Mouse (Mus musculus): Measurements from ENCODE around the gene Efna1. TPM values are rescaled to one million over a fixed set of nuclear protein-coding genes. Genes with fewer than 3 reads are reported as not detected.

The Efna1 gene
- 66.0 and 66.6 TPM in 2 replicates for polyA plus RNA-seq (2015; fragmentation: Nextera tagmentation; extraction: Ambion mirVana)

DNA sequence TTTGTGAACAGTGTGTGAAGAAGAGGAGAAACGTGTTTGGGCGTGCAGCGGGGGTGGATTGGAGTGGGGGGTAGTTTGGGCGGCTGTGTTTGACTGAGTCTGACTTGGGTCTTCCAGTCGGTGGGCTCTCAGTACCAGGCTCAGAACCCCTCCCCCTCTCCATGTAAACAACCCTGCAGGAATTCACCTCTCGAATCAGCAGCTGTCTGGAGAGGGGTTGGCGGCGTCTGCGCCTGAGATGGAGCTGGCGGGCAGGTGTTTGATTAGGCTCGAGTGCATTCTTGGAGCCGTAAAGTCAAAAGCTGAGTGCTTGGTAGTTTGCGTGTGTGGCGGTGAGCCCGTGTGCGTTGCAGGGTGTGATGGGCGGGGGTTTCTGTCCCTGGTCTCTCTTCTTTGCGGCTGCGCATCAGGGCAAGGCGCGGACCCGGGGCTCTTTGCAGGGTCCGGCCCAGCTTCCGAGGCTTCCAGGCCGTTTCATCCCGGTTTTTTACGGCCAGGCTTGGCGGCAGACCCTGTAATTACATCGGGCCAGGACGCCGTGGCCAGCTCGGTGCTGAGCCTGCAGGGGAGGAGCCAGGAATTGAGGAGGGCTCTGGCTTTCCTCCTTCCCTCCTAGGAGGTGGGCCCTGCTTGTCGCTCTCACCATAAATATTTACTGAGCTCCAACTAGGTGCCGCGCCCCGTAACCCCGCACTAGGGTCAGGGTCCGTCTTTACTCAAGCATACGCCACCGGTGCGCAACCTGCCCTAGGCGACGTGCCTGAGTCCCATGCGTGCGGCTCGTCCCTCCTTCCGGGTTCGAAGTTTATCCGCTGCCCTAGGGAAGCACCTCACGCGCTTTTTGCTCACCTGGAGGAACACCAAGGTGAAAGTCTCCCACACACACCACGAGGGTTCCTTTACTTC, at the start of gene Efna1:
Gene Efna1, minus strand, starts transcription at position 537 of the 906 bp plus-strand sequence.
- Histone ChIP-seq H3K9ac (peak within 1 kb of the TSS; percentile 77), H3K4me1 (peaks cover 76% of the 10 kb centered on the region), H3K4me3 (replicated peaks) (peak within 1 kb of the TSS; percentile 65), H3K27ac (peak within 1 kb of the TSS; percentile 95), H3K4me2 (peak within 1 kb of the TSS; percentile 96), H3K36me3 (peaks cover 4% of the 10 kb centered on the region; the same call in 1 of the 2 replicates), H3K9me3 (replicated peaks) (no peaks in the 10 kb centered on the region), H3K27me3 (peaks cover 4% of the 10 kb centered on the region; the same call in 1 of the 2 replicates)
- peak; percentile 26; the same call in 1 of the 2 replicates for ATAC-seq (replicated peaks; ENCODE audit: low FRiP score)
- under 1% methylated on average over 52 of the region's 52 CpGs for WGBS

DNA sequence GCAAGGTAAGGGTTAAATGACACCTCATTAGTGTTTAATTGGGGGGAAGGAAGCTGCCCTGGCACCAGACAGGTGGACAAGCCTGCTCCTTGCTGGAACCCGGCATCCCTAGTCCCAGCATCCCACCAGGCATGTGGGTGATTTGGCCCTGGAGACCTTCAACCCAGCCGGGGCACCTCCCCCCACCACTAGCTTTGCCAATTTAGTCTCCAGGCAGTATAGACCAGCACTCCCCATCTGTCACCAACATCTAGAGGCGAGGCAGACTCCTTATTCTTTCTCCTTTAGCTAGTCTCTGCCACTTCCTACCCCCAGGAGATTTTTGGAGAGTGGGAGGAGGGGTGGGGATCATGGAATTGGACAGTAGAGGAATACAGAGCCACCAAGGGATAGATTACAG, 49.4 kb upstream of the Efna1 start:
- ATAC-seq (replicated peaks; ENCODE audit: low FRiP score), result no peak
- Histone ChIP-seq H3K9me3 (replicated peaks) (no peaks in the 10 kb centered on the region), H3K4me2 (no peak overlapping the region), H3K4me3 (replicated peaks) (no peak overlapping the region), H3K36me3 (peaks cover 30% of the 10 kb centered on the region), H3K9ac (no peak overlapping the region), H3K4me1 (peaks cover 56% of the 10 kb centered on the region), H3K27me3 (0 out of 2 replicates have a peak, but pooled peaks cover 4% of the 10 kb centered on the region), H3K27ac (no peak overlapping the region)
- WGBS, result 54% methylated on average over 3 of the region's 3 CpGs

DNA sequence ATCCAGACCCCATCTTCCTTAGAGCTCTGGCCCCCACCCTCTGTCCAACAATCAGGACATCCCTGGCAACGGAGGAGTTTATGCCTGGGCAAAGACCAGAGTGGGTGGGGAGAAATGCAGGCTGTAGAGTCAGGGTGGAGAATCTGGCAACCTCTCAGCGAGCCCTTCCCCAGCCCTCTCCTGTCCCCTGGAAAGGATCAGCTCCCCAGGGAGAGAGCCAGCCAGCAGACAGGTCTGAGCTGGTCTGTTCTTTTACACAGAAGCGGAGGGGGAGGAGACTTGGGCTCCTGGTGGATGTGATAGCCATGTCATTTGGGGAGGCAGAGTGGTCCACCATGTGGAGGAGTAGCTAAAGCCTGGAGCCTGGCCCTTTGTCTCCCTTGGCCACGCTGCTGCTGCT, 47.7 kb upstream of the Efna1 start:
- peaks cover 45% of the 10 kb centered on the region for H3K4me1 ChIP-seq
- 18% methylated on average over 4 of the region's 4 CpGs for WGBS
- peaks cover 12% of the 10 kb centered on the region for H3K36me3 ChIP-seq
- H3K4me2 ChIP-seq, result no peak overlapping the region
- H3K4me3 ChIP-seq (replicated peaks), result no peak overlapping the region
- H3K9me3 ChIP-seq (replicated peaks), result no peaks in the 10 kb centered on the region
- H3K9ac ChIP-seq, result no peak overlapping the region
- peaks cover 11% of the 10 kb centered on the region; the same call in 1 of the 2 replicates for H3K27me3 ChIP-seq
- no peak overlapping the region for H3K27ac ChIP-seq
- ATAC-seq (replicated peaks; ENCODE audit: low FRiP score), result peak; percentile 28; the same call in 1 of the 2 replicates

DNA sequence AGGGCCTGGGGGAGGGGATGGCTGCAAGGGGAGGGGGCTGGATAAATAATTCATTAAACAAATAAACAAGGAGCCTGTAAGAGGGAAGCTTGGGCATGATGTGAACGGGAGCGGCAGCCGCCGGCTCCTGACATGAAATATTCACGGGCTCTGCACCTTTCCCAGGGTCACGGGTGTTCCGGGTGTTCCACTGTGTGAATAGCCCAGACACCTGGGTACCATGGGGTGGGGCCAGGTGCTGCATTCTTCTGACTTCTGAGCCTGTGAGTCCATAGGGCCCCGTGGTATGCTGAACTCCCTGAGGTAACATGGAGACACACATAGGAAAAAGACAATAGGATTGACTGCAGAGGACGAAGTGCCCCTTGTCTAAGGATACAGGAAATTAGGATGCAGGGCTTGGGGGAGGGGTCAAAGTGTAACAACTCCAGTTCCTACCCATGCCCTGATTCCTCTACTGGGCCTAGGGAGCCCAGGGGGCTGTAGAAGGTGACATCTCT, 46.5 kb upstream of the Efna1 start:
- Histone ChIP-seq H3K27ac (no peak overlapping the region), H3K36me3 (peaks cover under 1% of the 10 kb centered on the region; the same call in 1 of the 2 replicates), H3K27me3 (peaks cover 13% of the 10 kb centered on the region; the same call in 1 of the 2 replicates), H3K4me1 (peaks cover 43% of the 10 kb centered on the region), H3K9me3 (replicated peaks) (no peaks in the 10 kb centered on the region), H3K4me3 (replicated peaks) (no peak overlapping the region), H3K4me2 (peak overlapping the region; percentile 6; the same call in 1 of the 2 replicates), H3K9ac (no peak overlapping the region)
- ATAC-seq (replicated peaks; ENCODE audit: low FRiP score), result no peak
- 20% methylated on average over 9 of the region's 9 CpGs for WGBS

DNA sequence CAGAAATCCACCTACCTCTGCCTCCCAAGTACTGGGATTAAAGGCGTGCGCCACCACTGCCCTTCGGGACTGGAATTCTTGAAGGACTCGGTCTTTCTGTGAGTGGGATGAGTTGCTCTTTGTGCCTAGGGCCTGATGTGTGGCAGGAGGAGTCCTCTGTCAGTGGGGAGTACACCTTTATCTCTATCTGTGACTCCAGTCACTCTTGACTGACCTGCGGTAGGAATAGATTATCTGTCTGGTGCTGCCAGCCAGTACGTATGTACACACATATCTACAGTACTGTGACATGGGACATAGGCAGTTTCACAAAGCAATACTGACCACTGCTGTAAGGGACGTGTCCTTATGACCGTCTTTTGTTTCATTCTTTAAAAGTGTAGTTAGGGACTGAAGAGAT, 44.9 kb upstream of the Efna1 start:
- Histone ChIP-seq H3K9ac (no peak overlapping the region), H3K9me3 (replicated peaks) (no peaks in the 10 kb centered on the region), H3K36me3 (no peaks in the 10 kb centered on the region), H3K27ac (no peak overlapping the region), H3K4me1 (peaks cover 44% of the 10 kb centered on the region), H3K4me2 (no peak overlapping the region), H3K4me3 (replicated peaks) (no peak overlapping the region), H3K27me3 (peaks cover 26% of the 10 kb centered on the region)
- ATAC-seq (replicated peaks; ENCODE audit: low FRiP score), result no peak
- WGBS, result 95% methylated on average over 8 of the region's 8 CpGs

DNA sequence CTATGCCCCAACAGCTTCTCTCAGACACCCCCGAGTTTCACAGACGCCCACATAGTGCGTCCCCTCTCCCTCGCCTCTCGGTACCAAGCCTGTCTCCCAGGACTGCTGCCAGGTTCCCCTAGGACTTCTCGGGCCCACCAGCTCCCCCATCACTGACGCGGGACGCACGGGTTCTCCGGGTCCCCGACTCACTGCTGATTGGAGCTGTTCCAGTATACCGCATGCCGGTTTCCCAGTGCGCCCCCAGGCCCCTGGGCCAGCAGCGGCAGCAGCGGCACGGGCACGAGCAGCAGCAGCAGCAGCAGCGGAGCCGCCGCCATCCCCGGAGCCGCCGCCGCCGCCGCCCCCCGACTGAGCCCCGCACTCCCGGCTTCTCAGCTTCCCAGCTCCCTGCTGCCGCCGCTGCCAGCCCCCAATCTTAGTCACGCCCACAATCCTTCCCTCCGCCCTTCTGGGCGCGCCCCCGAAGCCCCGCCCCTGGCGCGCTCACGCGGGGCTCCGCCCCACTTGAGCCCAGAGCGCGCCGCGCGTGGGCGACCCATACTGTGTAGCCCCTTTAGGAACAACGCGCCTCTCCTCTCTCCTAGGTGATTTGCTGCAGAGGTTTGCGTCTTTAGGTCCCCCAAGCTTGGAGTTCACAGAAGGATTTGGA, 41.7 kb upstream of the Efna1 start, which contains the start of gene Efna3:
Gene Efna3, minus strand, starts transcription at position 452 of the 652 bp plus-strand sequence.
- Histone ChIP-seq H3K27me3 (peaks cover 52% of the 10 kb centered on the region), H3K36me3 (no peaks in the 10 kb centered on the region), H3K9ac (peak within 1 kb of the TSS; percentile 56), H3K4me1 (peaks cover 59% of the 10 kb centered on the region), H3K27ac (peak within 1 kb of the TSS; percentile 37; the same call in 1 of the 2 replicates), H3K9me3 (replicated peaks) (no peaks in the 10 kb centered on the region), H3K4me3 (replicated peaks) (peak within 1 kb of the TSS; percentile 70), H3K4me2 (peak within 1 kb of the TSS; percentile 99)
- WGBS, result under 1% methylated on average over 51 of the region's 53 CpGs
- peak; percentile 35 for ATAC-seq (replicated peaks; ENCODE audit: low FRiP score)

DNA sequence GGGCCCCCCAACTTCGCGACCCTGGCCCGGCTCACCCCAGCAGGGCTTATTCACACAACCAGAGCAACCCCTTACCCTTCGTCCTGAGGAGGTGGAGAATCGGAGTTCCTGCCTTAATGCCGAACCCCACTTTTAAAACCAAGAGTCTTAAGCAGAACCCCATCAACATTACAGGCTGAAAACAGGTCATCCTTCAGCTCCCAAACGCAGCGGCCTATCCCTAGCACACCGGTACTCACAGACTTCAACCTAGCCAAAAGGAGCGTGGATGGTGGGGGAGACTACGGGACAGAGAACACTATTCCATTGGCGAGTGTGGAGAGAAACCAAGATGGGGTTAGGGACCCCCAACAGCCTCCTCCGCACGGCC, 41.2 kb upstream of the Efna1 start:
- H3K27me3 ChIP-seq, result peaks cover 52% of the 10 kb centered on the region
- H3K4me1 ChIP-seq, result peaks cover 59% of the 10 kb centered on the region
- ATAC-seq (replicated peaks; ENCODE audit: low FRiP score), result 0 out of 2 replicates have a peak, but pooled peaks have one; percentile 0
- WGBS, result 1% methylated on average over 14 of the region's 14 CpGs
- H3K9ac ChIP-seq, result peak overlapping the region; percentile 56
- no peaks in the 10 kb centered on the region for H3K9me3 ChIP-seq (replicated peaks)
- peak overlapping the region; percentile 70 for H3K4me3 ChIP-seq (replicated peaks)
- H3K4me2 ChIP-seq, result peak overlapping the region; percentile 99
- H3K27ac ChIP-seq, result peak overlapping the region; percentile 37; the same call in 1 of the 2 replicates
- no peaks in the 10 kb centered on the region for H3K36me3 ChIP-seq

DNA sequence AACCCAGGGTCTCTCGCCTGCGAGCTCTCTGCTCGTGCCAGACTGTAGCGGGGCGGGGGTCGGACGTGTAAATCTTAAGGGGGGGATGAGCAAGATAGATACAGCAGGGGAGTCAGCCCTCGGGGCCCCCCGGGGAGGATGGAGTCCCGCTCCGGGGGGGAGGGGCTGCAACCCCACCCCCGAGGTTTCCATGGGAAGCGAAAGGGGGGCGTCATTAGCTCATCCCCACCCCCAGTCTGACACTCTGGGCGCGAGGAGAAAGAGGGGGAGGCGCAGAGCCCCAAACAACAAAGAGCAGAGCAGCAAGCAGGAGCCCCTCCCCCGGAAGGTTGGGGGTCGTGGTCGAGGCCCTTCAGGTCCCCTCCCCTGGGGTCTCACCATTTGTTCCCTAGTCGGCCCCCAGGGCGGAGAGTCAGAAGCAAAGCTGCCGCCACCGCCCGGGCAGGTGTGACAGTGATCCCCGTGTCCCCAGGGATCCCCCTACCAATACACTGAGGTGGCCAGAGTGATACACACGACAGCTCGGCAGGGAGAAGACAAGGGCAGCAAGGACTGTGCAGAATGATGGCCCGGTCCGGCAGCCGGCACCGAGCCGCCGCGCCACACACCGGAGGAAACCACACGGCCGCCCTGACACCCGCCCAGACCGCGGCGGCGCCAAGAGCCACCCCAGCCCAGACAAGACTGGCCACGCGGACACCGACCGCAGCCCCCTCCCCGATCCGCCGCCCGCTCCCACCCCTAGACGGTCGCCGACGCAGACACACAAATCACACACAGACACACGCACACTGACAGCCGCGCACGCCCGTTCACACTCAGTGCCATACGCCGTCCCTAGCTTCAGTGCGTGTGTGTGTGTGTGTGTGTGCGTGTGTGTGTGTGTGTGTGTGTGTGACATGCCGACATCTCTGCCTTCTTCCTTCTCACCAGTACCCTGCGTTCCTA, 40.5 kb upstream of the Efna1 start:
- under 1% methylated on average over 65 of the region's 66 CpGs for WGBS
- Histone ChIP-seq H3K4me1 (peaks cover 62% of the 10 kb centered on the region), H3K9me3 (replicated peaks) (no peaks in the 10 kb centered on the region), H3K4me2 (peak overlapping the region; percentile 99), H3K27ac (peak overlapping the region; percentile 28; the same call in 1 of the 2 replicates), H3K27me3 (peaks cover 52% of the 10 kb centered on the region), H3K9ac (peak overlapping the region; percentile 56), H3K4me3 (replicated peaks) (peak overlapping the region; percentile 70), H3K36me3 (no peaks in the 10 kb centered on the region)
- ATAC-seq (replicated peaks; ENCODE audit: low FRiP score), result 0 out of 2 replicates have a peak, but pooled peaks have one; percentile 3

DNA sequence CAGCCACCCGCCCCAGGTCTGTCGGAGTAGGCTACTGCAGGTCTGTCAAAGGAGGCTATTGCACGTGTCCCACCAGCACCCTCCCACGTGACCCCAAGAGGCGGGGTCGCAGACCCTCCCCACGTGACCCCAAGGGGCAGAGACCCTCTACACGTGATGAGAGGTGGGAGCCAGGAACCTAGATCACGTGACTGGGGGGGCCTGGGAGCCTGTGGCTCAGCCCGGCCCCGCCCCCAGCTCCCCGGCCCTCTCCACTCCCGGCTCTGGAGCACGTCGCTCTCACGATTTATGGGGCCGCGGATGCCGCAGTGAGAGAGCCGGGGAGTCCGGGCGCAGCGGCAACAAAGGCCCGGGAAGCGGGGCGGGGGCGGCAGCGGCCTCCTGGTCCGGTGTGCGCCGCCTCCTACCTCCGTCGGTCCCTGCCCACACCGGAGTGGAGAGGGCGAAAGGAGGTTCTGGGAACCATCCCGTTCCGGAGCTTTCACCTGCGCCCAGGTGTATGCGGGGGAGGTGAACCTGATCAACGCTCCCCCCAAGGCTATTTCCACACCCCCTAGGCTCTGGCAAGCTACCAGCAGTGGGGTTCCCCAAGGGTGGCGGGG, 39.7 kb upstream of the Efna1 start:
- H3K4me3 ChIP-seq (replicated peaks), result peak overlapping the region; percentile 70
- no peak for ATAC-seq (replicated peaks; ENCODE audit: low FRiP score)
- H3K9me3 ChIP-seq (replicated peaks), result no peaks in the 10 kb centered on the region
- peaks cover 69% of the 10 kb centered on the region for H3K4me1 ChIP-seq
- peak overlapping the region; percentile 56 for H3K9ac ChIP-seq
- H3K27me3 ChIP-seq, result peaks cover 52% of the 10 kb centered on the region
- 1% methylated on average over 40 of the region's 41 CpGs for WGBS
- peak overlapping the region; percentile 99 for H3K4me2 ChIP-seq
- H3K27ac ChIP-seq, result peak overlapping the region; percentile 28; the same call in 1 of the 2 replicates
- H3K36me3 ChIP-seq, result no peaks in the 10 kb centered on the region

DNA sequence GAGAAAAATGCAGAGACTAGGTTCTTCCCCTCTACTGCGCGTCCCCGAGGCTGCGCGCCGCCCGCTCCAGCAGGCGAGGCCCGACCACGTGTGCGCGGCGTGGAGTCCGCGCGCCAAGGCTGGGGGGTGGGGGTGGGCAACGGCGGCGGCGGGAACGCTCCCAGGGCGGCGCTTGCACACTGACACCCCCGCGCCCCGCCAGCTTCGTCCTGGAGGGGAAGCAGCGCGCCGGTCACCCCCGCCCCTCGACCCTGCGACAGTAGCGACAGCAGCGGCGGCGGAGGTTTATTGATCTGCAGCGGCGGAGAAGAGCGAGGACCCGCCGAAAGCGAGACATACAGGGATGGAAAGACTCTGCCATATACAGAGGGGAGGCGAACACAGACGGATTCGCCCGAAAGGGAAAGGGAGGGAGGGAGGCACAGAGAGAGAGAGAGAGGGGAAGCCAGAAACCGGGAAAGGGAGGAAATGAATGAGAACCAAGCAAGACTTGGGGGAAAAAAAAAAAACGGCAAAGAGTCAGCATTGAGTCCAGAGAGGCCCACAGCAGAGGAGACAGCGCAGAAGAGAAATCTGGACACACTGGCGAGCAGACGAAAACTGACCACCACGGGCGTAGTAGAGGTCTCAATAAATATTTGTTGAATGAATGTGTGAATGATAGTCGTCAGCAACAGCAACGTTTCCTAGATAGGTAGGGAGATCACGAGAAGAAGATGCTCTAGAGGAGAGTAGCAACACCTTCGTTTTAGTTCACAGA, 38.8 kb upstream of the Efna1 start:
- Histone ChIP-seq H3K9me3 (replicated peaks) (no peaks in the 10 kb centered on the region), H3K9ac (peak overlapping the region; percentile 34), H3K4me2 (peak overlapping the region; percentile 99), H3K27ac (peak overlapping the region; percentile 57), H3K36me3 (no peaks in the 10 kb centered on the region), H3K27me3 (peaks cover 50% of the 10 kb centered on the region), H3K4me1 (peaks cover 79% of the 10 kb centered on the region), H3K4me3 (replicated peaks) (peak overlapping the region; percentile 70)
- 2% methylated on average over 55 of the region's 58 CpGs for WGBS
- ATAC-seq (replicated peaks; ENCODE audit: low FRiP score), result no peak
